Mouse (Mus musculus) midbrain, embryonic 14.5 days (tissue): ENCODE results near the gene 4921524J17Rik. TPM values are rescaled to one million over a fixed set of nuclear protein-coding genes. Genes with fewer than 3 reads are reported as not detected.

Experiments
- ATAC-seq: fragments of 200-750 bp; cut with Nextera tagmentation; 2 replicates; pipeline ENCODE4 v1.8.0; 2017; ENCODE audit warnings: moderate number of reproducible peaks, moderate library complexity; ENCODE audit not compliant: low FRiP score, low TSS enrichment
- DNase-seq: peaks from one replicate; pipeline ENCODE4 v3.0.0-alpha.2; 2015
- H3K27ac ChIP-seq: fragments of 300-500 bp; sonication (generic); replicated peaks from 2 replicates; pipeline ENCODE4 v1.5.1; 2014; ENCODE audit warnings: mild to moderate bottlenecking, low read depth, low read length, moderate library complexity
- H3K27me3 ChIP-seq: fragments of 300-500 bp; sonication (generic); 2 replicates; pipeline ENCODE4 v1.6.1; 2014; ENCODE audit warnings: low read length, control low read depth, mixed read lengths; ENCODE audit not compliant: control insufficient read depth, insufficient read depth
- H3K36me3 ChIP-seq: fragments of 300-500 bp; sonication (generic); 2 replicates; pipeline ENCODE4 v1.6.1; 2014; ENCODE audit warnings: low read length, control low read depth; ENCODE audit not compliant: control insufficient read depth, insufficient read depth
- H3K4me1 ChIP-seq: fragments of 300-500 bp; sonication (generic); 2 replicates; pipeline ENCODE4 v1.6.1; 2014; ENCODE audit warnings: mild to moderate bottlenecking, antibody characterized with exemption, low read length, control low read depth; ENCODE audit not compliant: control insufficient read depth, insufficient read depth
- H3K4me2 ChIP-seq: fragments of 300-500 bp; sonication (generic); 2 replicates; pipeline ENCODE4 v1.6.1; 2014; ENCODE audit warnings: mild to moderate bottlenecking, low read length, moderate library complexity
- H3K4me3 ChIP-seq: fragments of 300-500 bp; sonication (generic); replicated peaks from 2 replicates; pipeline ENCODE4 v1.5.1; 2014; ENCODE audit warnings: low read depth, low read length
- H3K9ac ChIP-seq: fragments of 300-500 bp; sonication (generic); replicated peaks from 2 replicates; pipeline ENCODE4 v1.6.1; 2014; ENCODE audit warnings: mild to moderate bottlenecking, low read length, moderate library complexity
- H3K9me3 ChIP-seq: fragments of 300-500 bp; sonication (generic); 2 replicates; pipeline ENCODE4 v1.6.1; 2016; ENCODE audit warnings: low read length, control low read depth, mixed read lengths; ENCODE audit not compliant: control insufficient read depth
- WGBS: fragments of 180-500 bp; shearing (Covaris S2); extraction: QIAGEN DNeasy Blood & Tissue Kit; methylation state at CpG from one replicate; pipeline ENCODE4 v1.1.7; 2014; 5-methylcytosine and 5-hydroxymethylcytosine counted together
- polyA plus RNA-seq: library from polyadenylated mRNA; unstranded; fragments of >200 nt; fragmentation: Nextera tagmentation; extraction: Ambion mirVana; gene quantifications from 2 replicates; pipeline ENCODE4 v1.2.1, GENCODE M21; 2014

The 4921524J17Rik gene
- polyA plus RNA-seq, 1 experiment from 2014 or later = 40.9 TPM

- Histone ChIP-seq H3K4me3 (no peak overlapping the region), H3K9me3 (no peaks in the 10 kb centered on the region), H3K36me3 (no peaks in the 10 kb centered on the region), H3K9ac (no peak overlapping the region), H3K4me1 (no peaks in the 10 kb centered on the region), H3K27me3 (no peaks in the 10 kb centered on the region), H3K4me2 (no peak overlapping the region), H3K27ac (no peak overlapping the region)
- ATAC-seq (no peak), DNase-seq (no peak)
- WGBS = 82% methylated on average over 8 of the region's 8 CpGs
These were observed 38.1 kb upstream of the 4921524J17Rik start for GRCm38 (mm10) chr8:85470753-85471152.

DNA sequence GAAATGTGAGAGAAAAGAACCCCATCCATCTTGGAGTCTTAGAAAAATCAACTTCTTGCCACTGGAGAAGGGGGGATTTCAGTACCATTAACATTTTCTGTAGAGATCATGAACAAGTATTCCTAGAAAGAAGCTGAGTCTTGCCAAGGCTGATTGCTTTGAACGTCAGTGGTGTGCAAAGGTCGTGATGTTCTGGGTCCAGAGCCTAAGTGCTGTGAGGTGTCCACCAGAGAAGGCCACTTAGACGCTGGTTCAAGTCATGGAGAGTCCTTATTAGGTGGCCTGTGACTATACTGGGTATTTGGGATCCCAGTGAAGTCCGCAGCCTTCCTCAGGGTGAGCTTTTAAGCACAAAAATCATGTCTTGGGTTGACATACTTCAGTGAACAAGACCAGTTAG lies 33.4 kb upstream of the 4921524J17Rik start:
- no peak overlapping the region for H3K4me2 ChIP-seq
- WGBS = 83% methylated on average over 4 of the region's 4 CpGs
- no peak overlapping the region for H3K4me3 ChIP-seq
- no peaks in the 10 kb centered on the region for H3K27me3 ChIP-seq
- no peaks in the 10 kb centered on the region for H3K9me3 ChIP-seq
- no peak overlapping the region for H3K27ac ChIP-seq
- no peaks in the 10 kb centered on the region for H3K36me3 ChIP-seq
- DNase-seq = no peak
- no peaks in the 10 kb centered on the region for H3K4me1 ChIP-seq
- H3K9ac ChIP-seq = no peak overlapping the region
- ATAC-seq = no peak

DNA sequence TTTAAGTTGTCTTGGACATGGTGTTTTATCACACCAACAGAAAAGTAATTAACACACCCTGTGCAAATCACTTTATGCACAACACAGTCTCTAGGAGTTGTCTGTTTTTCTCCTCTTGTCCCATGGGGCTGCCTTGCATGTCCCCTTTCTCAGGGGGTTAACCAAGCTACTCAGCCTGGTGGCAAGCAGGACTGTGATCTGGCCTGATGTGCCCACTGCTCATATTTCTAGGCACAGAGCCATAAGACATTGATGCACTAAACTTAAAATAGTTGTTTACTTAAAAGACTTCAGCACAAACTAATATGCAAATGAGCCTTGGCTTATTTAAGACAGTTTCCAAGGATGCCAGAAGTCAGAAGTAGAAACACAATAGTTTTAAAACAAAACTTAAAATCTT lies 31.7 kb upstream of the 4921524J17Rik start:
- no peak overlapping the region for H3K27ac ChIP-seq
- H3K36me3 ChIP-seq = no peaks in the 10 kb centered on the region
- DNase-seq (no peak), ATAC-seq (no peak)
- no peak overlapping the region for H3K4me3 ChIP-seq
- H3K4me2 ChIP-seq = no peak overlapping the region
- H3K4me1 ChIP-seq = no peaks in the 10 kb centered on the region
- H3K9me3 ChIP-seq = no peaks in the 10 kb centered on the region
- no peak overlapping the region for H3K9ac ChIP-seq
- no peaks in the 10 kb centered on the region for H3K27me3 ChIP-seq

- no peaks in the 10 kb centered on the region for H3K4me1 ChIP-seq
- no peaks in the 10 kb centered on the region for H3K27me3 ChIP-seq
- no peak overlapping the region for H3K4me2 ChIP-seq
- no peak for ATAC-seq
- WGBS = 73% methylated on average over 1 of the region's 1 CpGs
- DNase-seq = no peak
- no peak overlapping the region for H3K27ac ChIP-seq
- H3K36me3 ChIP-seq = no peaks in the 10 kb centered on the region
- no peaks in the 10 kb centered on the region for H3K9me3 ChIP-seq
- no peak overlapping the region for H3K4me3 ChIP-seq
- H3K9ac ChIP-seq = no peak overlapping the region
These were observed 29.8 kb upstream of the 4921524J17Rik start for GRCm38 (mm10) chr8:85462441-85462840.

DNA sequence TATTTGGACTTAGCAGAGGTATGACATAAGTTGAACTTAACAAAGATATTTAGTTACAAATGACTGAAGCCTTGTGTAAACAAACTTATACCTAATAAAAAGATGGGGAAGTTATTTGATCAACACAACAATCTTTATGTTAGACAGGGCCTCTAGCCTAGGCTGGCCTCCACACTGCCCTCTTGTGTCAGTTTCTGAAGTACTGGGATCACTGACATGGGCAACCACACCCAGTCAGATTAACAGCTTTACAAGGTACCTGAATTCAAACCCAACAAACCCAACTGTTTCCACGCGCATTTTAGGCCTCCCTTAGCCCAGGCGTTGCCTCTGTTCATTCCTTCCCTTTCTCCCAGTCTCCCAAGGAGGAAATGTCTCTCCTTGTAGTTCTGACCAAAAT lies 28.7 kb upstream of the 4921524J17Rik start:
- no peak overlapping the region for H3K9ac ChIP-seq
- ATAC-seq (no peak), DNase-seq (peak; percentile 12)
- 72% methylated on average over 3 of the region's 3 CpGs for WGBS
- no peaks in the 10 kb centered on the region for H3K27me3 ChIP-seq
- no peaks in the 10 kb centered on the region for H3K9me3 ChIP-seq
- H3K4me3 ChIP-seq = no peak overlapping the region
- H3K36me3 ChIP-seq = no peaks in the 10 kb centered on the region
- H3K4me1 ChIP-seq = no peaks in the 10 kb centered on the region
- H3K4me2 ChIP-seq = no peak overlapping the region
- H3K27ac ChIP-seq = no peak overlapping the region

- H3K27me3 ChIP-seq = no peaks in the 10 kb centered on the region
- no peaks in the 10 kb centered on the region for H3K9me3 ChIP-seq
- H3K4me1 ChIP-seq = no peaks in the 10 kb centered on the region
- DNase-seq = peak; percentile 29
- no peak overlapping the region for H3K4me2 ChIP-seq
- 46% methylated on average over 5 of the region's 5 CpGs for WGBS
- no peaks in the 10 kb centered on the region for H3K36me3 ChIP-seq
- no peak overlapping the region for H3K9ac ChIP-seq
- ATAC-seq = no peak
- H3K4me3 ChIP-seq = no peak overlapping the region
- no peak overlapping the region for H3K27ac ChIP-seq
These were observed 28.2 kb upstream of the 4921524J17Rik start for GRCm38 (mm10) chr8:85460804-85461203.

- H3K4me3 ChIP-seq = no peak overlapping the region
- H3K9me3 ChIP-seq = no peaks in the 10 kb centered on the region
- no peaks in the 10 kb centered on the region for H3K36me3 ChIP-seq
- no peak overlapping the region for H3K4me2 ChIP-seq
- H3K27ac ChIP-seq = no peak overlapping the region
- WGBS = 73% methylated on average over 3 of the region's 3 CpGs
- H3K9ac ChIP-seq = no peak overlapping the region
- DNase-seq (no peak), ATAC-seq (no peak)
- no peaks in the 10 kb centered on the region for H3K4me1 ChIP-seq
- no peaks in the 10 kb centered on the region for H3K27me3 ChIP-seq
These were observed 26.9 kb upstream of the 4921524J17Rik start for GRCm38 (mm10) chr8:85459582-85459981.

DNA sequence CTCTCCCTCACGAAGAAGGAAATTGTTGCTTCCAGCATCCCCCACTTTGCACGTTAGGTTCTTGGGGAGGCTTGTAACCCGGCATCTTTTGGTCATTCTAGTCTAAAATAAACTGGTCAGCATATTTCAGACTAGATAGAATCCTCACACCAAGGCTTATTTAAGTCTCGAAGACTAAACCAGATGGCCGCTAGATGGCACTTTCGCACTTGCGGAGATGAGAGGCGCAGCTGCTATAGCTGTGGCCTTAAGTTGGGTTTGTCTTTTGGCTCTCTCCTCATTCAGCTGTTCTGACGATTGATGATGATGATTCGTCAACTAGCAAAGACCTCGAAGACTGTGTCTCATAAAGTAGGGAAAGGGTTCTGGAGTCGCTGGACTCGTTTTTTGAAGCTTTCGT lies 23.9 kb upstream of the 4921524J17Rik start:
- Histone ChIP-seq H3K36me3 (no peaks in the 10 kb centered on the region), H3K4me1 (no peaks in the 10 kb centered on the region; the same call in 1 of the 2 replicates), H3K27ac (no peak overlapping the region), H3K9ac (no peak overlapping the region), H3K9me3 (no peaks in the 10 kb centered on the region), H3K27me3 (no peaks in the 10 kb centered on the region), H3K4me2 (no peak overlapping the region), H3K4me3 (no peak overlapping the region)
- DNase-seq = peak; percentile 96
- ATAC-seq = no peak
- WGBS = 11% methylated on average over 14 of the region's 14 CpGs

- no peaks in the 10 kb centered on the region for H3K36me3 ChIP-seq
- H3K4me2 ChIP-seq = no peak overlapping the region
- H3K27ac ChIP-seq = no peak overlapping the region
- no peaks in the 10 kb centered on the region for H3K9me3 ChIP-seq
- H3K27me3 ChIP-seq = no peaks in the 10 kb centered on the region
- H3K9ac ChIP-seq = no peak overlapping the region
- no peak for ATAC-seq
- no peak for DNase-seq
- WGBS = 79% methylated on average over 8 of the region's 8 CpGs
- H3K4me1 ChIP-seq = no peaks in the 10 kb centered on the region; the same call in 1 of the 2 replicates
- no peak overlapping the region for H3K4me3 ChIP-seq
These were observed 22.1 kb upstream of the 4921524J17Rik start for GRCm38 (mm10) chr8:85454750-85455149.
